Mouse (Mus musculus) G1E (cell line): ENCODE results near the gene Il2ra.

Experiments used
- CTCF ChIP-seq: IDR thresholded peaks from 2 replicates; pipeline ENCODE4 v1.5.1; 2012; ENCODE audit warnings: low read depth, low read length, inconsistent platforms, mixed read lengths
- GATA1 ChIP-seq: IDR thresholded peaks from 2 replicates; pipeline ENCODE4 v1.6.1; 2012; ENCODE audit warnings: borderline replicate concordance, low read length, inconsistent platforms, mixed read lengths
- POLR2AphosphoS5 ChIP-seq: IDR thresholded peaks from 2 replicates; pipeline ENCODE4 v1.6.1; 2012; ENCODE audit warnings: low read depth, low read length, inconsistent platforms; ENCODE audit not compliant: insufficient replicate concordance
- TAL1 ChIP-seq: conservative IDR thresholded peaks from 2 replicates; pipeline ENCODE4 v1.6.1; 2012; ENCODE audit warnings: low read depth, low read length, inconsistent platforms, mixed read lengths

DNA sequence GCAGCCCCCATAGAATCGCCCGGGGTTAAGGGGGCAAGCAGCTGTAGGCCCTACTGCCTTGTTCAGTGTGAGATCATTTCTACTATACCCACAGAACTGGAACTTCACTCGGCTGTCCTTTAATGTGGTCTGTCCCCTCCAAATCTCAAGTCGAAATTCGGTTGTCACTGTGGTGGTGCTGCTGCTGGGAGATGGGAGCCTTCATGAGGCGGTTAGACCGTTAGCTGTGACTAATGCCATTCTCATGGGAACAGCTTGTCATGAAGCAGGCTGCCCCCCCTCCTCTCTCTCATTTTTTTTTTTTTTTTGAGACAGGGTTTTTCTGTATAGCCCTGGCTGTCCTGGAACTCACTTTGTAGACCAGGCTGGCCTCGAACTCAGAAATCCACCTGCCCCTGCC is 19.4 kb upstream of the Il2ra start:
- no peak for TF ChIP-seq CTCF
- TF ChIP-seq GATA1, result no peak
- TF ChIP-seq POLR2AphosphoS5, result no peak
- TF ChIP-seq TAL1, result no peak
